ENCODE assay signal across 11 mouse cellular contexts in the genomic region with DNA sequence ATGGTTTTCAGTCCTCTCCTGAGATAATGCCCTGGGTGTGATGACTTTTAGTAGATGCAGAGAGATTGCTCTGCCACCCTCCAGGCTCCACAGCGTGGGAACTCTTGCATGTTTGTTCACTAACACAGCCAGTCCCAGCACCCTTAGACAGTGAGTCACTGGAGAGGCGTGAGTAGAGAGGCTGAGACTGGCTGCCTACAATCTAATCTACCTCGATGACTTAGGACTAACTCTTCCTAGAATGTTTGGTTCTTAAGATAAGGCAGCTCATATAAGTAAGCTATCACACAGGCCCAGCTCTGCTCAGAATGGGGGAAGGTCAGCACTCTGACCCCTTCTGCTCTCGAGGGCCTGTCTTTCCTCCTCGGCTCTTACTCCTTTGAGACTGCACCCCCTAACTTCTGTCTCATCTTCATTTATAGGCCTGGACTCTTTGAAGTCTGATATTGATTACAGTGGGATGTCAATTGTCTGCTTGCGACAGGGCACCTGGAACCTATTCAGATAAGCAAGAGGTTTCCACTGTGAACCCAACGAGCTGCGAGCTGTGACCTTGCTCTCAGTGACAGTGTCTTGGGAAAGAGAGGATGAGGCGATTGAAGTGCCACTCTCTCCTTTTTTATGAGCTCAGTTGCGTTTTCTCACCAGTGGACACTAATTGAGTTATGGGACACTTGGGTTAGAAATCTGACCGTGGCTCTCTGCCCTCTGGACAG.
DNase-seq lines count a peak whose midpoint lies in the region; ATAC-seq and TF ChIP-seq lines count a peak whose summit lies in the region.
"Had no signal": no experiment of that assay in that cellular context is flagged by ENCODE, and none has a peak within 500 bp of the region (broad histone marks: within the 10 kb centered on the region; RNA-seq: fewer than 3 reads in every experiment).

No protein-coding gene starts in this region.

- peak; percentile 60 for ATAC-seq in liver, embryonic 15.5 days (ENCODE audit: insufficient read depth)
- no peak for ATAC-seq in hindbrain, postnatal 0 days
- no peak for ATAC-seq in forebrain, embryonic 12.5 days (ENCODE audit: low FRiP score)

- H3K9ac ChIP-seq in liver, embryonic 15.5 days: no peak overlapping the region
- H3K9ac ChIP-seq in hindbrain, postnatal 0 days (replicated peaks; ENCODE audit: low read length): no peak overlapping the region
- H3K9ac ChIP-seq in forebrain, embryonic 12.5 days: no peak overlapping the region
- H3K9ac ChIP-seq: neural tube, embryonic 15.5 days had no signal

- H3K4me2 ChIP-seq in liver, embryonic 15.5 days: no peak overlapping the region
- H3K4me2 ChIP-seq in hindbrain, postnatal 0 days (ENCODE audit: low read depth, low read length): no peak overlapping the region
- no peak overlapping the region for H3K4me2 ChIP-seq in forebrain, embryonic 12.5 days
- H3K4me2 ChIP-seq: neural tube, embryonic 15.5 days had no signal

- TF ChIP-seq CTCF in hindbrain, postnatal 0 days (IDR thresholded peaks at IDR 0.05; ENCODE audit: low read depth): no peak

- H3K4me1 ChIP-seq in heart, embryonic 10.5 days: peaks cover 51% of the 10 kb centered on the region
- H3K4me1 ChIP-seq in liver, embryonic 15.5 days (replicated peaks): peaks cover 7% of the 10 kb centered on the region; the same call in 1 of the 2 replicates
- H3K4me1 ChIP-seq in hindbrain, postnatal 0 days (ENCODE audit: insufficient read depth, low read length): 0 out of 2 replicates have a peak, but pooled peaks cover 4% of the 10 kb centered on the region
- H3K4me1 ChIP-seq in forebrain, embryonic 12.5 days: no peaks in the 10 kb centered on the region
- H3K4me1 ChIP-seq: neural tube, embryonic 15.5 days had no signal

- no peaks in the 10 kb centered on the region for H3K27me3 ChIP-seq in heart, embryonic 10.5 days (ENCODE audit: insufficient read depth, poor library complexity, severe bottlenecking)
- H3K27me3 ChIP-seq in liver, embryonic 15.5 days: no peaks in the 10 kb centered on the region
- no peaks in the 10 kb centered on the region for H3K27me3 ChIP-seq in hindbrain, postnatal 0 days (ENCODE audit: insufficient read depth, low read length)
- H3K27me3 ChIP-seq in forebrain, embryonic 12.5 days: no peaks in the 10 kb centered on the region
- H3K27me3 ChIP-seq: neural tube, embryonic 15.5 days had no signal

- 23% methylated on average over 11 of the region's 11 CpGs for WGBS in heart, embryonic 10.5 days
- 41% methylated on average over 11 of the region's 11 CpGs for WGBS in liver, embryonic 15.5 days (ENCODE audit: insufficient replicate concordance)
- 73% methylated on average over 11 of the region's 11 CpGs for WGBS in hindbrain, postnatal 0 days
- WGBS in forebrain, embryonic 12.5 days: 87% methylated on average over 11 of the region's 11 CpGs

- H3K9me3 ChIP-seq in heart, embryonic 10.5 days: no peaks in the 10 kb centered on the region
- no peaks in the 10 kb centered on the region for H3K9me3 ChIP-seq in liver, embryonic 15.5 days (replicated peaks)
- no peaks in the 10 kb centered on the region for H3K9me3 ChIP-seq in hindbrain, postnatal 0 days (ENCODE audit: low read length)
- H3K9me3 ChIP-seq in forebrain, embryonic 12.5 days: no peaks in the 10 kb centered on the region
- H3K9me3 ChIP-seq: neural tube, embryonic 15.5 days had no signal

- peaks cover 21% of the 10 kb centered on the region; the same call in 1 of the 2 replicates for H3K36me3 ChIP-seq in heart, embryonic 10.5 days
- peaks cover 8% of the 10 kb centered on the region; the same call in 1 of the 2 replicates for H3K36me3 ChIP-seq in liver, embryonic 15.5 days (replicated peaks)
- H3K36me3 ChIP-seq in hindbrain, postnatal 0 days (ENCODE audit: insufficient read depth, low read length): peaks cover 31% of the 10 kb centered on the region; the same call in 1 of the 2 replicates
- H3K36me3 ChIP-seq in forebrain, embryonic 12.5 days (replicated peaks): peaks cover 36% of the 10 kb centered on the region

- H3K27ac ChIP-seq in heart, embryonic 10.5 days: 0 out of 2 replicates have a peak overlapping the region, but pooled peaks have one; percentile 32
- H3K27ac ChIP-seq in liver, embryonic 15.5 days (replicated peaks): no peak overlapping the region
- no peak overlapping the region for H3K27ac ChIP-seq in hindbrain, postnatal 0 days
- no peak overlapping the region for H3K27ac ChIP-seq in forebrain, embryonic 12.5 days
- H3K27ac ChIP-seq: neural tube, embryonic 15.5 days had no signal

- no peak for DNase-seq in heart, embryonic 10.5 days (ENCODE audit: low spot score)
- no peak for DNase-seq in heart, postnatal 36 days
- peak; percentile 40 to 45 for DNase-seq in right cerebral cortex, adult 2 months (ENCODE audit: low spot score in 2 of 2)
- no peak for DNase-seq in right cerebral cortex, postnatal 25 days
- DNase-seq in adipocyte (ENCODE audit: low spot score): no peak
- no peak for DNase-seq in hindbrain, postnatal 0 days (ENCODE audit: low spot score)
- DNase-seq: adrenal gland, adult 2 months; gastrocnemius, postnatal 25 days had no signal

- intact Hi-C loops in heart, postnatal 36 days (cut with DNase I): no loop called here

- H3K4me3 ChIP-seq in heart, embryonic 10.5 days: no peak overlapping the region
- no peak overlapping the region for H3K4me3 ChIP-seq in liver, embryonic 15.5 days (replicated peaks)
- no peak overlapping the region for H3K4me3 ChIP-seq in hindbrain, postnatal 0 days (ENCODE audit: low read length)
- H3K4me3 ChIP-seq in forebrain, embryonic 12.5 days (replicated peaks): no peak overlapping the region
- H3K4me3 ChIP-seq: neural tube, embryonic 15.5 days had no signal

Comparison
In these comparisons a context has a peak if more than half of its experiments do, and no peak if none do; other contexts are left out.
1. DNase-seq: peak in right cerebral cortex, adult 2 months (2 of 2); none in heart, embryonic 10.5 days (single experiment), heart, postnatal 36 days (0 of 2), right cerebral cortex, postnatal 25 days (single experiment), adipocyte (single experiment) and hindbrain, postnatal 0 days (single experiment).